In the genomic region with DNA sequence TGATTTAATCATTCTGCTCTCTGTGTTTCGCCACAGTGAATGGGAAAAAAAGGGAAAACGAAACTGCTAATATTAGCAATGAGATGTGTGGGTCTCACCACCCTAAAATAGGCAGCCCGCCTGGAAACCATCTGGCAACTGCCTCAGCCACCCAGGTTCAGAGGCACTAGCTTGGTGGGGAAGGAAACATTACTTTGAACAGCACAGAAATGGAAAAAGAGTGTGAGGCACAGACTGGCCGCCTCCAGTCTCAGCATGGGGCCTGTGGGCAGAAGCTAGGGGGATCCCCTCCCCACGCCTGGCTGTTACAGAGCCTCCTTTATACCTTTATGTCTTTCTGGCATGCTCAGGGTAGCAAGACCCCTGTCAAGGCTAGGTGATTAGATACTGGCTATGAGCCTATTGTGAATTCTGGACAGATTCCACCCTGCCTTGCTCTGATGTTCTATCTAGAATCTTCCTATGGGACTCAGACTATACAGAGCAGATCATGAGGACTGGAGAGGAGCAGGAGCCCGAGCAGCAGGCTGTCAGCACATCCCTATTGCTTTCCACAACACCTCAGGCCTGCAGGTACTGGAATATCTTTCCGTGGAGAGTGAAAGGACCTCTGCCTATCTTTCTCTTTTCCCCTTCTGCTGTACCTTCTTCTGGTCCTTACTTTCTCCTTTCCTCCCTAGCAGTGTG, we compare ENCODE assay signal across 11 mouse cellular contexts. TPM values are rescaled to one million over a fixed set of nuclear protein-coding genes. Genes with fewer than 3 reads are reported as not detected.
DNase-seq lines count a peak whose midpoint lies in the region; ATAC-seq and TF ChIP-seq lines count a peak whose summit lies in the region.
"Had no signal": no experiment of that assay in that cellular context is flagged by ENCODE, and none has a peak within 500 bp of the region (broad histone marks: within the 10 kb centered on the region; RNA-seq: fewer than 3 reads in every experiment).

No protein-coding gene starts in this region.

- no peak for TF ChIP-seq CTCF in cerebellum, adult 2 months (IDR thresholded peaks at IDR 0.05; ENCODE audit: borderline replicate concordance, insufficient read depth, low read depth, low read length)

- H3K4me3 ChIP-seq in cerebellum, adult 2 months (replicated peaks; ENCODE audit: insufficient read depth, low read depth, low read length) = no peak overlapping the region
- H3K4me3 ChIP-seq: liver, embryonic 13.5 days had no signal

- H3K4me1 ChIP-seq in cerebellum, adult 2 months (ENCODE audit: control insufficient read depth, insufficient read depth, low read length) = peaks cover 15% of the 10 kb centered on the region
- H3K4me1 ChIP-seq: liver, embryonic 13.5 days had no signal

- 28% methylated on average over 7 of the region's 7 CpGs for WGBS in cerebellum, adult 2 months

- ATAC-seq in hematopoietic stem cell, adult 5-6 weeks (replicated peaks in 1 of 2; ENCODE audit: insufficient read depth in 1 of 2, low FRiP score in 2 of 2, low TSS enrichment in 1 of 2, low read depth in 1 of 2, poor library complexity in 2 of 2, severe bottlenecking in 2 of 2) = peak; percentile 52 to 64
- ATAC-seq in erythroblast, adult 5-6 weeks (replicated peaks; ENCODE audit: low FRiP score, poor library complexity, severe bottlenecking) = no peak

- TF ChIP-seq POLR2A in cerebellum, adult 2 months (IDR thresholded peaks at IDR 0.05; ENCODE audit: borderline replicate concordance, insufficient read depth, low read length) = no peak

- H3K27ac ChIP-seq in cerebellum, adult 2 months (ENCODE audit: insufficient read depth, low read length) = 0 out of 2 replicates have a peak overlapping the region, but pooled peaks have one; percentile 18
- H3K27ac ChIP-seq: liver, embryonic 13.5 days had no signal

- no peaks in the 10 kb centered on the region for H3K27me3 ChIP-seq in cerebellum, adult 2 months (ENCODE audit: control insufficient read depth, insufficient read depth, low read length)
- H3K27me3 ChIP-seq: liver, embryonic 13.5 days had no signal

- DNase-seq in cerebellum, adult 2 months = peak in 1 of 2 experiments; percentile 31
- no peak for DNase-seq in cerebellum, adult 8-10 months
- peak; percentile 68 for DNase-seq in CD4-positive, CD25-positive, alpha-beta regulatory T cell, adult 2 months (ENCODE audit: low read depth, low spot score)
- DNase-seq in left cerebral cortex, postnatal 36 days (ENCODE audit: low spot score in 2 of 2) = peak; percentile 74 to 85
- DNase-seq in urinary bladder, postnatal 10 days (ENCODE audit: low spot score) = no peak
- no peak for DNase-seq in ovary, postnatal 36 days (ENCODE audit: low spot score)
- DNase-seq: heart, postnatal 14 days; liver, embryonic 13.5 days had no signal

- intact Hi-C loops in left cerebral cortex, postnatal 36 days (cut with DNase I) = no loop called here

RNA-seq across cellular contexts. Expression of gene Pdcd1, which starts 1.3 kb away (rescaled TPM):
- polyA plus RNA-seq in cerebellum, adult 2 months (2012; rRNA removed) = 0.07 TPM in 1 of 2 replicates, not detected in the other
- not detected in 2 replicates for total RNA-seq in hematopoietic stem cell, adult 5-6 weeks (2017)
- under 1 TPM in 1 of 2 experiments, not detected in 1; 0.15 TPM for total RNA-seq in left cerebral cortex, postnatal 36 days (2021)
- not detected in 2 replicates for total RNA-seq in erythroblast, adult 5-6 weeks (2015; ENCODE audit: low replicate concordance)
- not detected in 2 replicates for total RNA-seq in erythroblast, adult 5-6 weeks (2017; ENCODE audit: low replicate concordance)
- polyA plus RNA-seq: embryonic facial prominence, embryonic 11.5 days; liver, embryonic 13.5 days had no signal

RNA-seq across cellular contexts. Expression of gene Neu4, which starts 33.4 kb away (rescaled TPM):
- 5.4 and 5.9 TPM in 2 replicates for polyA plus RNA-seq in cerebellum, adult 2 months (2012; rRNA removed)
- not detected in 2 replicates for total RNA-seq in hematopoietic stem cell, adult 5-6 weeks (2017)
- total RNA-seq in left cerebral cortex, postnatal 36 days (2021) = 1 to 10 TPM; 8.8 to 9.6 TPM
- total RNA-seq in erythroblast, adult 5-6 weeks (2015; ENCODE audit: low replicate concordance) = not detected in 2 replicates
- not detected in 2 replicates for total RNA-seq in erythroblast, adult 5-6 weeks (2017; ENCODE audit: low replicate concordance)
- total RNA-seq: heart, postnatal 14 days had no signal
- polyA plus RNA-seq: embryonic facial prominence, embryonic 11.5 days; liver, embryonic 13.5 days had no signal

Comparison
In these comparisons a context has a peak if more than half of its experiments do, and no peak if none do; other contexts are left out.
1. DNase-seq: peak in CD4-positive, CD25-positive, alpha-beta regulatory T cell, adult 2 months (single experiment) and left cerebral cortex, postnatal 36 days (2 of 2); none in cerebellum, adult 8-10 months (single experiment), urinary bladder, postnatal 10 days (single experiment) and ovary, postnatal 36 days (single experiment).